Mouse (Mus musculus) adrenal gland, postnatal 14 days (tissue): ENCODE measurements at regions not wholly inside any gene's neighbourhood (a gene's known extent, or its start where the extent isn't known, plus 50 kb on each side); places are given as distances from the start of the nearest gene placed in this dataset.

ENCODE experiments used
- DNase-seq: peaks from one replicate; pipeline ENCODE4 v3.0.0; 2021; ENCODE audit warnings: mixed read lengths

DNA sequence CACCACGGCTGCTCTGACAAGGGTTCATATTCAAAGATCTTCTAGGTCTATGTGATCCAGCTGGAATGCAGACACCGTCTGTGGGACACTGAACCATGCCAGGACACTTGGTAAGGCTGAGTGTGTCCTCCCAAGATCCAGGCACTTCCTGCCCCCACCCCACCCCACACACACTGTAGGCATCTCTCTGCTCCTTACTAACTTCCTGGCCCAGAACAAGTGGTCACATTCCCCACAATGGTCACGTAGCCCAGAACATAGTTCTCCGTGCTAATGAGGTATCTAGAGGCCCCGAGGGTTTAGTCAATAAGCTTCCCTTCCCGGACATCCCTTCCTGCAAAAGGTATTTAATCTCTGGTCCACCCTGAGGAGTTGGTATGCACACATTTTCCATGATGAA, 54.5 kb upstream of the Cav2 start:
- no peak for DNase-seq
